Mouse (Mus musculus): ENCODE measurements around the gene Idh1.

Idh1 gene

DNA sequence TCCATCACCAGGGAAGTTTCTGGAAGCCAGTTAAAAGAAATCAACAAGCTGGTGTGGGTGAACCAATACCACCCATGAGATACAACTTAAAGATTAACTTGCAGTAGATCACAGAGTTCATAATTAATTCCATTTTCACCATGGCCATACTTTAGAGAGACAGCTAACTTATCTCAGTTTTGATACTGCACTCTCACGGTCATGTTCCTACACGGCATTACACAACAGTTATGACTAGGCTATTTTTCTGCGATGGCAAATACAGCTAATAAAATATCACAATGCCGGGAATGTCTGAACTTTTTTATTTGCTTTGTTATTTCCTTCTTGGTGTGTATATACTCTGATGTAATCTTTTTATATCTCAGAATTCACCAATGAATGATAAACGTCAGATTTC, 9.4 kb downstream of the Idh1 start:
- DNase-seq (ENCODE audit: low spot score in 2 of 2), result no peak

GRCm38 (mm10) chr1:65176171-65176570, 10.1 kb downstream of the Idh1 start:
- DNase-seq (ENCODE audit: low spot score in 2 of 2), result no peak

DNA sequence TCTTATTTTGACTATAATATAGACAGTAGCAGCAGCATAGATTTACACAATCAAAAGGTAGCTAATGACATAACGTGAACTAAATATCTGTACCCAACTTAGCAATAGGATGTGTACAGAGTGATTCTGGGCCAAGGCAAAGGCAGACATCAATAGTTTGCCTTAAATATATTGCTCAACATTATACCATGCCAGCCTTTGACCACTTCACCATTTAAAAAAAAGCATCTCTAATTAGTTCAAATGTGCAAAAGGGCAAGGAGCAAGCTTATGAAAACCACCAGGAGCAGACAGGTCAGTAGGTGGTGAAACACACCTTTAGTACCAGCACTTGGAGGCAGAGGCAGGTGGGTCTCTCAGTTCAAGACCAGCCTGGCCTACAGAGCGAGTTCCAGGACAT, 12.6 kb downstream of the Idh1 start:
- no peak for DNase-seq (ENCODE audit: low spot score in 2 of 2)

DNA sequence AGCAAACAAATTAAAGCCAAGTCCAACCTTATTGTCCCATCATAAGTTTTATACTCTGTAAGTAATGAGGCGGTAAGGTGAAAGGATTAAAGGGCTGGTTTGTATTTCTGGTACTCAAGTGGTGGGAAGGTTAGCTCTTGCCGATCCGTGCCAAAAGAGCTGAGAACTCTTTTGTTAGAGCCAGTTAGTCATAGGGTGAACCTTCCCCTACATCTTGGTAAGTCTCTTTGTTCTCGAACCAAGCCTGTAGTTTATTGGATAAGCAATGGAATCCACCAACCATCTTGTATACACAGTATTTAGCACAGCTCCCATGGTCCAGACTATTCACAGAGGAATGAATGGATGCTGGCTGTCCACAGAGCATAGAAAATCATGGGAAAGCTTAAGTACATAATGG, 14.7 kb downstream of the Idh1 start:
- DNase-seq (ENCODE audit: low spot score in 2 of 2), result no peak

- DNase-seq (ENCODE audit: low spot score in 2 of 2), result no peak
These were observed 16.4 kb downstream of the Idh1 start for GRCm38 (mm10) chr1:65169947-65170346.

DNA sequence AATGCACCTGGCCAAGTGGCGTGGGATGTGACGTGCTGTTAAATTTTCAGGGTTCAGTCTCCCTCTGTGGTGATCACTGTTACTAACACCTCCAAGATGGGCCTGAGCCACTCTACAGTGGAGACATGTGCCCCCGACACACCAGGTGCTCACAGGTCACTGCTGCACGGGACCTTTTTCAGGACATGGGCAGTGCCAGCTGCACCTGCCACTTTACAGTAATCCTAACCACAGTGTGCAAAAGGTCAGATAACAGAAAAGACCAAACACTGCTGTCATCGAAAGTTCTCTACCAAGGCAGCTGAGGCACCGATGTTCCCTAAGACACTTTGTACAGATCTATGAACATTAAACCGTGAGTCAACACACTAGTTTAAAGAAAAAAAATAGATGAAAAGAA, 16.8 kb downstream of the Idh1 start:
- DNase-seq (ENCODE audit: low spot score in 2 of 2), result no peak

- DNase-seq (ENCODE audit: low spot score in 2 of 2), result no peak
These were observed 18.8 kb downstream of the Idh1 start for GRCm38 (mm10) chr1:65167496-65167895.

DNA sequence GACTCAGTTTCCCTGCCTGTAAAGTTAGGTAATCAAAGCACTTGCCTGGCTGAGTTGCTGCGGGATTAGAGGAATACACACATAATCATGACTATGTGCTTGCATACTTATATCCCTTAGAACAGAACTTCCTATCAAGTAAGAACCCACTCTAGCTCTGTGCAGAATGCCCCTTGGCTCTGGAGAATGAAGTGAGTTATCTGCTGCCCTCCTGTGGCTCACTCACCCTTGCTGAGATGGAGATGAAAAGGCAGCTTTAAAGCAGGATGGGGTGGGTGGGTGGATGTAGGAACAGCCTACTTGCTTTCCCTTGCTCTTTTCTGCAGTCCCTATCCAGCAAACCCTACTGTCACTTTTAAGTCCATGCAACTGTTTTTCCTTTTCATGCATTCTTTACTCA, 24.1 kb downstream of the Idh1 start:
- DNase-seq (ENCODE audit: low spot score in 2 of 2), result no peak

- no peak for DNase-seq (ENCODE audit: low spot score in 2 of 2)
These were observed 30.2 kb downstream of the Idh1 start for GRCm38 (mm10) chr1:65156111-65156510.

- DNase-seq (ENCODE audit: low spot score in 2 of 2), result no peak
These were observed 31.5 kb downstream of the Idh1 start for GRCm38 (mm10) chr1:65154814-65155213.

- no peak for DNase-seq (ENCODE audit: low spot score in 2 of 2)
These were observed 38.3 kb downstream of the Idh1 start for GRCm38 (mm10) chr1:65147971-65148370.

GRCm38 (mm10) chr1:65147326-65147725, 39.0 kb downstream of the Idh1 start:
- DNase-seq (ENCODE audit: low spot score in 2 of 2), result no peak

DNA sequence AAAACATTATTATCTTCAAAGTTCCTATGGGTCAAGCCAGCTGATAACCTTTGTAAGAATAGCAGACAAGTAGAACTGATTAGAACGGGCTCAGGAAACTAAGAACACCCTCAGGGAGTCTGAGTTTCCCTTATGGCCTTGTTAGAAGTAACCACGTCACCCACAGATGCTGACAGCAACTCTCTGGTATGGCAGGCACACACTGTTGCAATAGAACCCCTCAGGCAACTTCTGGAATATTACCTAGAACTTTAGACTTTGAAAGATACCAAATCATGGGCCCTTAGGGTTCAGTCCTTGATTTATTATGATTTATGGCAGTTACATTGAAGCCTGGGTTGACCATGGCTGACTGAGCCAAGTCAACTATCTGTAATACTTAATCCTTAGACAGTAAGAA, 39.7 kb downstream of the Idh1 start:
- DNase-seq (ENCODE audit: low spot score in 2 of 2), result no peak

DNA sequence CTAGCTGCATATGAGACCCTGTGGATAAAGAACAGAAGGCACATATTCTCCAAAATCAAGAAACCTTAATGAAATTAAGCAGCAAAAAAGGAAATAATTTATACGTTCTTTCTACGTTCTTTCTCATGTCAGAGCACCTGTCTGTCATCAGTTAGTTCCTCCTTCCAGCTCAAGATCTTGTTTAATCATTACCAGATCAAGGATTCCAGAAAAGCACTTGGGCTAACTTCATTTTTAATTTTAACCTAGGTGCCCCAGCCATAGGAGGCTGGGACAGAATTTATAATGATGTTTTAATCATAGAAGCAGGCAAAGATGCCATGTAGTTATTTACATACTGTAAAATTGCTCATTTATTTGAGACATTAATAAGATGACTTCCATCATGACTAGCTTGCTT, 41.5 kb downstream of the Idh1 start:
- DNase-seq (ENCODE audit: low spot score in 2 of 2), result no peak

DNA sequence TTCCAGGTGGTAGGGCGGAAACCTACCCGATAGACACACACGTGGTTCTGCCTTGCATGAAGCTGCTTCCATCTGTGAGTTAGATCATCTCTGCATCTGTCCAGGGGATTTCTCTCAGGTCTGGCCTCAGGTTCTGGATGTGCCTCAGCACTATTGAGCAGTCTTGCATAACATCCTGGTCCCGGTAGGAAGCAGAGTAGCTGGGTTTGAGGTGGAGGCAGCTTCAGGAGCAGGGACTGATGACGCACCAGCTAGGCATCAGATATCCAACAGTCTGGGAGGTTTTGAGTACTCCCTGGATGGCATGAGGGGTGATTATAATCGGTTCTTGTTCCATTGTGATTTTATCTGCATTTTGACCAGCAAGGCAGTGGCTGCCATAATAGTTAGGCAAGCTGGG, 48.7 kb downstream of the Idh1 start:
- no peak for DNase-seq (ENCODE audit: low spot score in 2 of 2)

- no peak for DNase-seq (ENCODE audit: low spot score in 2 of 2)
These were observed 53.5 kb downstream of the Idh1 start for GRCm38 (mm10) chr1:65132833-65133232.

- no peak for DNase-seq (ENCODE audit: low spot score in 2 of 2)
These were observed 54.6 kb downstream of the Idh1 start for GRCm38 (mm10) chr1:65131671-65132070.

DNA sequence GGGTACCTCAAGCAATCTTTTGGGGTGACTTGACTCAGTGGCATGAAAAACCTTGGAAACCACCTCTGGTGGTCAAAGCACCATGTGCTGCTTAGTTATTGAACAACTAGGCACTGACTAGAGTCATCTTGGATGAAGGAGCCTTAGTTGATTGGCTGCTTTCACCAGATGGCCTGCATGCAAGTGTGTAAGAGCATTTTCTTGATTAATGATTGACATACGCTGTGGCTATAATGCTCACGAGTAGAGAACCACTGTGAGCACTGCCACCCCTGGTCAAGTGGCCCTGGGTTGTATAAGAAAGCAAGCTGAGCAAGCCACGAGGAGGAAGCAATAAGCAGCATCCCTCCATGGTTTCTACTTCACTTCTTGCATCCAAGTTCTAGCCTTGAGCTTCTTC, 56.1 kb downstream of the Idh1 start:
- no peak for DNase-seq (ENCODE audit: low spot score in 2 of 2)

DNA sequence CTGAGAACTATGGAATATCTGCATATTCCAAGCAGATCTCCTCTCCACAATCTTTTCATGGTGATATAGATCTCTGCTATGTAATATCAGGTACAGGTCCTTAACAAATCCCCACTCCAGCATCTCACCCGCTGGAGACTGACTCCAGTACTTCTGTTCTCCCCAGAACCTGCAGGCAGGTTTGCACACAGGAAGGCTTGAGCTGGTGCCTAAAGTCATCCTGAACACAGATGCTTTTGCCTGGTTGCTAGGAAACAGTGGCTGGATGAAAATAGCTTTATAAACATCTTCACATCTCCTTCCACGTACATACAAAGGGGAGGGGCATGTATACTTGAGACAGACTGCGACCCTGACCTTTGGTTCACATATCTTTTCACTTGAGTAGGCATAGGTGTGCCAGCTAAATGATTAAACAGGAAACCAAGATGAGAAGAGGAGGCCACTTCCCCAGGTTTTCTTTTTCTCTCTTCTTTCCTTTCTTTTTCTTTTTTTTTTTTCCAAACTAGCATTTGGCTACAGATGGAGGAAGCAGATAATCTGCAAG, 56.6 kb downstream of the Idh1 start:
- peak in 1 of 2 experiments; percentile 19 for DNase-seq (ENCODE audit: low spot score in 2 of 2)

- peak in 1 of 2 experiments; percentile 54 for DNase-seq (ENCODE audit: low spot score in 2 of 2)
These were observed 63.5 kb downstream of the Idh1 start, which contains the start of gene D630023F18Rik for GRCm38 (mm10) chr1:65122574-65123372. D630023F18Rik (minus strand) TSS chr1:65123214.

- no peak for DNase-seq (ENCODE audit: low spot score in 2 of 2)
These were observed 66.9 kb downstream of the Idh1 start, which contains the start of gene Gm28845 for GRCm38 (mm10) chr1:65119438-65119837. Gm28845 (minus strand) TSS chr1:65119558.

DNA sequence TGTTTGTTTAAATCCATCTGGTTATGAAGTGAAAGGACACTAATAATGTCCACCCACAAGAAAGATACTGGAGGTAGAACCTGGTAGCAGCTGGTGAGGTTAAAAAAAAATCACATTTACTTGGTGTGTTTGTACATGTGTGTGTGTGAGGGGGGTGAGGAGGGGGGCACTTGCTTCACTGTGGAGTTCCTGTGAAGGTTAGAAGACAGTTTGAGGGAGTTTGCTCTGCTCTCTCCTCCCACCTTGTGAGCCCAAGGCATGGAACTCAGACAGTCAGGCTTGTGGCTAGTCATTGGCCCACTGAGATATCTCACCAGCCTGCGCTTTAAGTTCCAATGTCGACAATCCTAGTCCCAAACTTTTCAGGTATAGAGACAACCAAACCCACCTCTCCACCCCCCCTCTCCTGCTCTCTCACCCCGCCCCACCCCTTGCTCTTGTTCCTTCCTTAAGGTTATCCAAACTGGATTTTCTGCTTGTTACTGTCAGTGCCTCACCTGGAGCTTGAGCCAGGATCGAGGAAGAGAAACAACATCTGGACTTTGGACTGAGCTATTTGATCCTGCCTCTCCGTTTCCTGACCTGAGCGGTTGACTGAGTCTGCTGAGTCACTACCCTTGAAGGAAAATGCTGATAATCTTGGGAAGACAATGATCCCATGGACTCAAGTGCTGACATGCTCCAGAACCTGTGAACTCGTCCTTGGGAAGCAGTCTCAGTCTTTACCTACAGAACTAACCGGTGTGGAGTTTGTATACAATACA, 68.0 kb downstream of the Idh1 start:
- DNase-seq (ENCODE audit: low spot score in 2 of 2), result no peak
